Mouse (Mus musculus) kidney, postnatal 0 days (tissue): ENCODE data around the gene Mprip. TPM values are rescaled to one million over a fixed set of nuclear protein-coding genes. Genes with fewer than 3 reads are reported as not detected.
A peak's percentile ranks its signal among the peaks of the same experiment; 100 is the strongest.

Source experiments
- ATAC-seq: fragments of 200-750 bp; cut with Nextera tagmentation; replicated peaks from 2 replicates; pipeline ENCODE4 v1.8.0; 2017; ENCODE audit warnings: low read depth, moderate number of reproducible peaks, moderate TSS enrichment, moderate library complexity; ENCODE audit not compliant: low FRiP score
- DNase-seq: peaks from one replicate; pipeline ENCODE4 v3.0.0-alpha.2; 2016; ENCODE audit warnings: low spot score
- H3K27ac ChIP-seq: fragments of 300-500 bp; sonication (generic); 2 replicates; pipeline ENCODE4 v1.5.1; 2014; ENCODE audit warnings: mild to moderate bottlenecking
- H3K27me3 ChIP-seq: fragments of 300-500 bp; sonication (generic); 2 replicates; pipeline ENCODE4 v1.6.1; 2014; ENCODE audit warnings: low read length, mixed read lengths; ENCODE audit not compliant: insufficient read depth
- H3K36me3 ChIP-seq: fragments of 300-500 bp; sonication (generic); 2 replicates; pipeline ENCODE4 v1.6.1; 2014; ENCODE audit warnings: low read length, mixed read lengths; ENCODE audit not compliant: insufficient read depth
- H3K4me1 ChIP-seq: fragments of 300-500 bp; sonication (generic); replicated peaks from 2 replicates; pipeline ENCODE4 v1.6.1; 2014; ENCODE audit warnings: antibody characterized with exemption, low read length, mixed read lengths; ENCODE audit not compliant: insufficient read depth
- H3K4me2 ChIP-seq: fragments of 300-500 bp; sonication (generic); 2 replicates; pipeline ENCODE4 v1.6.1; 2014; ENCODE audit warnings: mild to moderate bottlenecking, low read length, moderate library complexity, mixed read lengths
- H3K4me3 ChIP-seq: fragments of 300-500 bp; sonication (generic); replicated peaks from 2 replicates; pipeline ENCODE4 v1.5.1; 2014; ENCODE audit warnings: low read depth, low read length
- H3K9ac ChIP-seq: fragments of 300-500 bp; sonication (generic); 2 replicates; pipeline ENCODE4 v1.6.1; 2014; ENCODE audit warnings: low read depth, low read length
- H3K9me3 ChIP-seq: fragments of 300-500 bp; sonication (generic); replicated peaks from 2 replicates; pipeline ENCODE4 v1.6.1; 2016; ENCODE audit warnings: low read length, inconsistent platforms, mixed read lengths
- CTCF ChIP-seq: IDR thresholded peaks from 2 replicates; pipeline ENCODE4 v1.5.1; 2016; ENCODE audit warnings: antibody characterized with exemption, low read depth, mild to moderate bottlenecking, moderate library complexity
- WGBS: fragments of 180-500 bp; shearing (Covaris S2); extraction: QIAGEN DNeasy Blood & Tissue Kit; methylation state at CpG from one replicate; pipeline ENCODE4 v1.1.7; 2014; 5-methylcytosine and 5-hydroxymethylcytosine counted together
- polyA plus RNA-seq: library from polyadenylated mRNA; unstranded; fragments of >200 nt; fragmentation: Nextera tagmentation; extraction: Ambion mirVana; gene quantifications from 2 replicates; pipeline ENCODE4 v1.2.1, GENCODE M21; 2015

Gene Mprip
- polyA plus RNA-seq, 1 experiment from 2014 or later = 76.8 TPM

DNA sequence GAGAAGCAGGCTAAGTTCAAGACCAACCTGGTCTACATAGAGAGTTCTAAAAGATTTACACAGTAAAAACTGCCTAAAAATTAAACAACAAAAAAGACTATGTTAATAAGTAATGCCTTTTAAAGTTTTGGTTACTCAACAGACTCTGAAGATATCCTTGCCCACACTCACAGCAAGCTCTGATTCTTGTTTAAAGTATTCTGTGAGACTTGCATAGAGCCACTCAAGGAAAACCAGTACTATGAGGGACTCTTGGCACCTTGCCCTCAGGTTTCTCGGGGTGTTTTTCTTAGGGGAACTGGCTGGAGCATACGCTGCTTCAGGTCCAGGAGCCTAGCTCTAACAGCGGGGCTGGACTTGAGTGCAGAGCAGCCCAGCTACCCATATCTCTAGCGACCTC is 118.3 kb downstream of the Mprip start:
- Histone ChIP-seq H3K27me3 (no peaks in the 10 kb centered on the region), H3K4me3 (no peak overlapping the region), H3K27ac (no peak overlapping the region), H3K36me3 (peaks cover 23% of the 10 kb centered on the region), H3K9me3 (no peaks in the 10 kb centered on the region), H3K4me2 (no peak overlapping the region), H3K9ac (no peak overlapping the region), H3K4me1 (no peaks in the 10 kb centered on the region)
- DNase-seq = no peak
- TF ChIP-seq CTCF = no peak
- 78% methylated on average over 4 of the region's 4 CpGs for WGBS
- no peak for ATAC-seq

DNA sequence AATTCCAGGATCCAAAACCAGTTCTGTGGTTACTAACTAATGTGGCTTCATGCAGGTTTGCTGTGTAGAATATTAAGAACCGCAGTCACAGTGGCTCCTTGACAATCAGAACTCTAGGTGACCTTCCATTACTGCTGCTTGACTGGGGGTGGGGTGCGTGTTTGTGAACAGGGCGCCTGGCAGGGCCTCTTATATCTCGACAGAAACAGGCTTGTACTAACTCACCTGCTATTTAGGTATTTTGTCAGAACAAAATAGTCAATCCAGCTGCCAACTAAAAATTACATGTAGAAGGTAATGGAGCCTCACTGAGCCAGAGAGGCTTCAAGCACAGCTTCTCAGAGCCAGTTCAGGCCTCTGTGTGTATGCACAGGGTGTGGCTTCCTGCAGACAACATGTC is 119.1 kb downstream of the Mprip start:
- Histone ChIP-seq H3K27ac (no peak overlapping the region), H3K27me3 (no peaks in the 10 kb centered on the region), H3K4me3 (no peak overlapping the region), H3K4me2 (no peak overlapping the region), H3K9ac (no peak overlapping the region), H3K9me3 (no peaks in the 10 kb centered on the region), H3K4me1 (no peaks in the 10 kb centered on the region), H3K36me3 (peaks cover 19% of the 10 kb centered on the region)
- no peak for TF ChIP-seq CTCF
- 89% methylated on average over 4 of the region's 4 CpGs for WGBS
- DNase-seq (no peak), ATAC-seq (no peak)

DNA sequence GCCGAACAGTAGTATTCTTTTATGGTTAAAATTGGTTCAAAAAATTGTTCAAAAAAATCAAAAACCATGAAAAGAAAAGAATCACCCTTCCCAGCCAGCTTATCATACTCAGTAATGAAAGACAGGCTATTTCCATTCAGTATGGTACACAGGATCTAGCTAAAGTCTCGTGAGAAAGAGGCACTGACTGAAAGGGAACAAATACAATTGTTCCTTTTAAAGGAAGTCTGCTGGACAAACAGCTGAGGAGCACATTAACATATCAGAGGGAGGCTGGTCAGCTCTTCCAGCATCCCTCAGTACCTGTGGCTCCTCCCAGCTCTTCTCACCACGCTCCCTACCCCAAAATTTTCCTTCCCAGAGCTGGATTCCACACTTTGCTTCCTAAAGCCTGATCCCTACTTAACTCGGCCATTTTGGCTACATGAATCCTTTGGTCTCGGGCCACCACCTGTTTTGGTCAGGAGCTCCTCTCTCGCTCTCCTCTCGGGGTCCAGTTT is 121.0 kb downstream of the Mprip start:
- no peak for TF ChIP-seq CTCF
- H3K27me3 ChIP-seq = no peaks in the 10 kb centered on the region
- no peak overlapping the region for H3K27ac ChIP-seq
- H3K9me3 ChIP-seq = no peaks in the 10 kb centered on the region
- no peak for ATAC-seq
- no peak for DNase-seq
- no peak overlapping the region for H3K4me2 ChIP-seq
- 80% methylated on average over 7 of the region's 7 CpGs for WGBS
- no peak overlapping the region for H3K9ac ChIP-seq
- H3K36me3 ChIP-seq = peaks cover 3% of the 10 kb centered on the region; the same call in 1 of the 2 replicates
- no peak overlapping the region for H3K4me3 ChIP-seq
- no peaks in the 10 kb centered on the region; the same call in 1 of the 2 replicates for H3K4me1 ChIP-seq

DNA sequence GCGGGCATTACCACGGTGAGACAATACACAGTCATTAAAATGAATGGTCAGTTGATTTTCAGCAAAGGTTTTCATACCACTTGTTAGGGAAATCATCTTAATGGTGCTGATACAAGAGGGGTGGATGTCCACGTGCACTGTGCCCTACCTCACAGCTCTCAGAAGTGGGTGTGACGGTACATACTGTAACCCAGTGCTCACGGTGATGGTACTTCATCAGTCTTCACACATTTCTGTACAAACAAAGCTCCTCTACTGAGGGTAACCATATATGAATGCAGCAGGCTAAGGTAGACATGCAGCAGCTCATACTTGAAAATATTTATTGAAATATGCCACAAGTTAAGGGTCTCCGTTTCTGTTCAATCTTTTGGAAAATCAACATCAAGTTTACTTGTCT is 122.5 kb downstream of the Mprip start:
- Histone ChIP-seq H3K36me3 (no peaks in the 10 kb centered on the region), H3K27ac (no peak overlapping the region), H3K4me1 (no peaks in the 10 kb centered on the region; the same call in 1 of the 2 replicates), H3K9me3 (no peaks in the 10 kb centered on the region), H3K4me2 (no peak overlapping the region), H3K27me3 (no peaks in the 10 kb centered on the region), H3K4me3 (no peak overlapping the region), H3K9ac (no peak overlapping the region)
- TF ChIP-seq CTCF = no peak
- DNase-seq (no peak), ATAC-seq (no peak)
- WGBS = 82% methylated on average over 6 of the region's 6 CpGs

DNA sequence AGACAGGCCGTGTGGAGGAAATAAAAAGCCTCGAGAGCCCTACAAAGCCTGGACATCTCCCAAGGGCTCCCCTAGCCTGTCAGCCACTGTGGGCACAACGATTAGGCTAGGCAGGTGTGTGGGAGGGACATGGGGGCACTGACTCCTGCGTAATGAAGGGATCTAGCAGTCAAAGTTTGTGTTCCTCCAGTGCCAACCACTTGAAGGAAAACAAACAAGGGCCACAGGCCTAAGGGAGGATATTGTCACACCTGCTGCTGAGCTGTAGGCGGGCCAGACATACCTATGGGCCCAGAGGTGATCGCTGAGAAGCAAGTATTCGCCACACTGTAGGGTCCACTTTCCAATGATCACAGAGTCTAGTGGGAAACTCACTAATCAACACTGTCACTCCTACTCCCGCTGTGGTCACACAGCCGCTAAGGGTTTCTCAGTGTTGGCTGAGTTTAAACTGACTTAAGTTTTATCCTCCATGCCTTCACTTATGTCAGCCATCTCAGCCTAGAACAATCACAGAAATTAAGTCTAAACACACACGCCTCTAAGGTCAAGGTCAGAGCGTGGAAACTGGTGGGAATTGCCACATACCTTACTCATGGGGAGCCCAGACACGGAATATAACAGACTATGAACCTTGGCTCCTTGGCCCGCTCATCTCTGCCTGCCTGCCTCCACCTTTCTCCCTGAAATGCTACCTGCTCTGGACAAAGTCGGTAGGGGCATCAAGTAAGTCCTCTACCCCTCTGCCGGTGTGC is 125.5 kb downstream of the Mprip start:
- peak overlapping the region; percentile 49; the same call in 1 of the 2 replicates for H3K9ac ChIP-seq
- WGBS = 39% methylated on average over 15 of the region's 15 CpGs
- H3K27me3 ChIP-seq = no peaks in the 10 kb centered on the region
- H3K4me3 ChIP-seq = peak overlapping the region; percentile 37
- no peaks in the 10 kb centered on the region; the same call in 1 of the 2 replicates for H3K4me1 ChIP-seq
- TF ChIP-seq CTCF = no peak
- DNase-seq (no peak), ATAC-seq (peak; percentile 16; the same call in 1 of the 2 replicates)
- H3K9me3 ChIP-seq = no peaks in the 10 kb centered on the region
- H3K4me2 ChIP-seq = peak overlapping the region; percentile 83
- no peak overlapping the region for H3K27ac ChIP-seq
- H3K36me3 ChIP-seq = no peaks in the 10 kb centered on the region

DNA sequence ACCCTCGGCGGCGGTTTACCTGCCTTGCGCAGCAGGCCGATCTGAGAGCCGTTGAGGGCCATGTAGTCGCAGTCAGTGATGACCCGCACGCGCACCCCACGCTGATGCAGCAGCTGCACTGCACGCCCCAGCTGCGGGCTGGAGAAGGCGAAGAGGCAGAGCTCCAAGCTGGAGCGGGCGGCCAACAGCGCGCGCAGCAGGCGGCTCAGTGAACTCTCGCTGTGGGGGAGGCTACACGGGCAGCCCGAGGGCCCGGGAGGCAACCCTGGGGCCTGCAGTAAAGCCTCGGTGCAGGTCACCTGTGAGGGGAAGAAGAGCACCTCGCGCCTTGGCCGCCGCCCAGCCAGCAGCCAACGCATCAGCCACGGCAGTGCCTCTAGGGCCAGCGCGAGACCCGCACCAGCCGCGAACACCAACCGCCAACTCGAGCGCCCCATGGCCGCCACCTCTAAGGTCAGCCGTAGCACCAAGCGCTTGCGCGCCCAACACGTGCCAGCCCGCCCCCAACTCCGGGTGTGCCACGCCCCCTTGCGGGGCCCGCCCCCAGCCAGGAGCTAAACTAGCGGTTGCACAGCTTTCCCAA is 126.2 kb downstream of the Mprip start, which contains the start of gene Pld6:
Gene Pld6, minus strand, starts transcription at position 447 of the 583 bp plus-strand sequence.
- H3K36me3 ChIP-seq = peaks cover 6% of the 10 kb centered on the region; the same call in 1 of the 2 replicates
- H3K27ac ChIP-seq = no peak within 1 kb of the TSS
- peak within 1 kb of the TSS; percentile 37 for H3K4me3 ChIP-seq
- H3K27me3 ChIP-seq = no peaks in the 10 kb centered on the region
- under 1% methylated on average over 49 of the region's 51 CpGs for WGBS
- H3K4me1 ChIP-seq = no peaks in the 10 kb centered on the region; the same call in 1 of the 2 replicates
- H3K4me2 ChIP-seq = peak within 1 kb of the TSS; percentile 83
- H3K9ac ChIP-seq = peak within 1 kb of the TSS; percentile 49; the same call in 1 of the 2 replicates
- TF ChIP-seq CTCF = peak; percentile 11; the same call in 1 of the 2 replicates
- peak; percentile 52 for DNase-seq
- ATAC-seq = peak; percentile 82
- H3K9me3 ChIP-seq = no peaks in the 10 kb centered on the region
